Mouse (Mus musculus) hindbrain, embryonic 16.5 days (tissue): ENCODE results near the gene Gpr12. TPM values are rescaled to one million over a fixed set of nuclear protein-coding genes. Genes with fewer than 3 reads are reported as not detected.
A peak's percentile ranks its signal among the peaks of the same experiment; 100 is the strongest.

Source experiments
- ATAC-seq: fragments of 200-750 bp; cut with Nextera tagmentation; 2 replicates; pipeline ENCODE4 v1.8.0; 2017; ENCODE audit warnings: moderate TSS enrichment, moderate library complexity
- H3K27ac ChIP-seq: fragments of 300-500 bp; sonication (generic); 2 replicates; pipeline ENCODE4 v1.5.1; 2014; ENCODE audit warnings: low read depth, mild to moderate bottlenecking, control low read depth, low read length, moderate library complexity
- H3K27me3 ChIP-seq: fragments of 300-500 bp; sonication (generic); replicated peaks from 2 replicates; pipeline ENCODE4 v1.6.1; 2014; ENCODE audit warnings: low read length; ENCODE audit not compliant: control insufficient read depth, insufficient read depth
- H3K36me3 ChIP-seq: fragments of 300-500 bp; sonication (generic); 2 replicates; pipeline ENCODE4 v1.6.1; 2014; ENCODE audit warnings: mild to moderate bottlenecking, low read length, moderate library complexity, mixed read lengths; ENCODE audit not compliant: control insufficient read depth, insufficient read depth
- H3K4me1 ChIP-seq: fragments of 300-500 bp; sonication (generic); 2 replicates; pipeline ENCODE4 v1.6.1; 2014; ENCODE audit warnings: low read depth, low read length; ENCODE audit not compliant: control insufficient read depth, insufficient read depth
- H3K4me2 ChIP-seq: fragments of 300-500 bp; sonication (generic); 2 replicates; pipeline ENCODE4 v1.6.1; 2014; ENCODE audit warnings: mild to moderate bottlenecking, low read length, control low read depth, moderate library complexity
- H3K4me3 ChIP-seq: fragments of 300-500 bp; sonication (generic); 2 replicates; pipeline ENCODE4 v1.5.1; 2014; ENCODE audit warnings: mild to moderate bottlenecking, low read length, control low read depth, moderate library complexity
- H3K9ac ChIP-seq: fragments of 300-500 bp; sonication (generic); 2 replicates; pipeline ENCODE4 v1.6.1; 2014; ENCODE audit warnings: low read depth, mild to moderate bottlenecking, control low read depth, low read length, moderate library complexity
- H3K9me3 ChIP-seq: fragments of 300-500 bp; sonication (generic); 2 replicates; pipeline ENCODE4 v1.6.1; 2014; ENCODE audit warnings: mild to moderate bottlenecking, low read length, moderate library complexity; ENCODE audit not compliant: control insufficient read depth
- WGBS: fragments of 180-500 bp; shearing (Covaris S2); extraction: QIAGEN DNeasy Blood & Tissue Kit; methylation state at CpG from one replicate; pipeline ENCODE4 v1.1.7; 2014; 5-methylcytosine and 5-hydroxymethylcytosine counted together
- polyA plus RNA-seq: library from polyadenylated mRNA; unstranded; fragments of >200 nt; fragmentation: Nextera tagmentation; extraction: Ambion mirVana; gene quantifications from 2 replicates; pipeline ENCODE4 v1.2.1, GENCODE M21; 2015

Gene Gpr12
- polyA plus RNA-seq = 28.0 and 29.8 TPM in 2 replicates

GRCm38 (mm10) chr5:146584478-146585306 is at the start of gene Gpr12:
Gene Gpr12 (minus strand): TSS chr5:146585239.
- Histone ChIP-seq H3K27me3 (peaks cover 6% of the 10 kb centered on the region), H3K36me3 (no peaks in the 10 kb centered on the region), H3K4me2 (peak within 1 kb of the TSS; percentile 91), H3K4me3 (peak within 1 kb of the TSS; percentile 67), H3K27ac (peak within 1 kb of the TSS; percentile 48), H3K9me3 (no peaks in the 10 kb centered on the region), H3K4me1 (peaks cover 3% of the 10 kb centered on the region; the same call in 1 of the 2 replicates), H3K9ac (peak within 1 kb of the TSS; percentile 69)
- under 1% methylated on average over 47 of the region's 64 CpGs for WGBS
- ATAC-seq = peak; percentile 73

GRCm38 (mm10) chr5:146631602-146632001 is 46.6 kb upstream of the Gpr12 start:
- Histone ChIP-seq H3K4me1 (no peaks in the 10 kb centered on the region), H3K27me3 (no peaks in the 10 kb centered on the region), H3K9ac (no peak overlapping the region), H3K9me3 (no peaks in the 10 kb centered on the region), H3K27ac (no peak overlapping the region), H3K36me3 (no peaks in the 10 kb centered on the region), H3K4me3 (no peak overlapping the region), H3K4me2 (no peak overlapping the region)
- WGBS = 85% methylated on average over 3 of the region's 3 CpGs
- ATAC-seq = no peak

GRCm38 (mm10) chr5:146630961-146631360 is 45.9 kb upstream of the Gpr12 start:
- ATAC-seq = 0 out of 2 replicates have a peak, but pooled peaks have one; percentile 19
- 27% methylated on average over 4 of the region's 4 CpGs for WGBS
- Histone ChIP-seq H3K4me1 (no peaks in the 10 kb centered on the region), H3K4me2 (no peak overlapping the region), H3K9me3 (no peaks in the 10 kb centered on the region), H3K27me3 (no peaks in the 10 kb centered on the region), H3K4me3 (no peak overlapping the region), H3K27ac (no peak overlapping the region), H3K36me3 (no peaks in the 10 kb centered on the region), H3K9ac (no peak overlapping the region)

GRCm38 (mm10) chr5:146629636-146630035 is 44.6 kb upstream of the Gpr12 start:
- no peak for ATAC-seq
- H3K4me2 ChIP-seq = no peak overlapping the region
- no peaks in the 10 kb centered on the region for H3K36me3 ChIP-seq
- H3K27ac ChIP-seq = no peak overlapping the region
- WGBS = 81% methylated on average over 10 of the region's 10 CpGs
- H3K27me3 ChIP-seq = no peaks in the 10 kb centered on the region
- H3K4me1 ChIP-seq = no peaks in the 10 kb centered on the region
- no peaks in the 10 kb centered on the region for H3K9me3 ChIP-seq
- no peak overlapping the region for H3K4me3 ChIP-seq
- no peak overlapping the region for H3K9ac ChIP-seq

- Histone ChIP-seq H3K4me2 (no peak overlapping the region), H3K27me3 (no peaks in the 10 kb centered on the region), H3K9me3 (no peaks in the 10 kb centered on the region), H3K36me3 (no peaks in the 10 kb centered on the region), H3K9ac (no peak overlapping the region), H3K27ac (no peak overlapping the region), H3K4me1 (no peaks in the 10 kb centered on the region), H3K4me3 (no peak overlapping the region)
- 90% methylated on average over 1 of the region's 1 CpGs for WGBS
- ATAC-seq = no peak
Observed at GRCm38 (mm10) chr5:146628804-146629203, 43.8 kb upstream of the Gpr12 start.

- no peak for ATAC-seq
- 50% methylated on average over 5 of the region's 5 CpGs for WGBS
- no peaks in the 10 kb centered on the region for H3K9me3 ChIP-seq
- no peak overlapping the region for H3K9ac ChIP-seq
- no peak overlapping the region for H3K27ac ChIP-seq
- H3K4me1 ChIP-seq = no peaks in the 10 kb centered on the region
- H3K36me3 ChIP-seq = no peaks in the 10 kb centered on the region
- H3K4me3 ChIP-seq = no peak overlapping the region
- H3K27me3 ChIP-seq = no peaks in the 10 kb centered on the region
- no peak overlapping the region for H3K4me2 ChIP-seq
Observed at GRCm38 (mm10) chr5:146627901-146628300, 42.9 kb upstream of the Gpr12 start.

GRCm38 (mm10) chr5:146625635-146626311 is 40.7 kb upstream of the Gpr12 start:
- Histone ChIP-seq H3K9ac (no peak overlapping the region), H3K27me3 (no peaks in the 10 kb centered on the region), H3K9me3 (no peaks in the 10 kb centered on the region), H3K27ac (no peak overlapping the region), H3K4me3 (no peak overlapping the region), H3K36me3 (no peaks in the 10 kb centered on the region), H3K4me2 (no peak overlapping the region), H3K4me1 (no peaks in the 10 kb centered on the region)
- no peak; the same call in 1 of the 2 replicates for ATAC-seq
- 55% methylated on average over 6 of the region's 6 CpGs for WGBS

- no peak overlapping the region for H3K27ac ChIP-seq
- H3K9ac ChIP-seq = no peak overlapping the region
- no peaks in the 10 kb centered on the region for H3K9me3 ChIP-seq
- peak; percentile 58; the same call in 1 of the 2 replicates for ATAC-seq
- H3K4me1 ChIP-seq = no peaks in the 10 kb centered on the region
- no peaks in the 10 kb centered on the region for H3K36me3 ChIP-seq
- H3K27me3 ChIP-seq = no peaks in the 10 kb centered on the region
- H3K4me2 ChIP-seq = no peak overlapping the region
- WGBS = 37% methylated on average over 7 of the region's 7 CpGs
- no peak overlapping the region for H3K4me3 ChIP-seq
Observed at GRCm38 (mm10) chr5:146611830-146612229, 26.8 kb upstream of the Gpr12 start.

GRCm38 (mm10) chr5:146611009-146611408 is 26.0 kb upstream of the Gpr12 start:
- WGBS = 51% methylated on average over 8 of the region's 8 CpGs
- Histone ChIP-seq H3K27me3 (no peaks in the 10 kb centered on the region), H3K27ac (no peak overlapping the region), H3K9me3 (no peaks in the 10 kb centered on the region), H3K4me3 (no peak overlapping the region), H3K36me3 (no peaks in the 10 kb centered on the region), H3K4me1 (no peaks in the 10 kb centered on the region), H3K4me2 (no peak overlapping the region), H3K9ac (no peak overlapping the region)
- ATAC-seq = no peak
